Mouse (Mus musculus): ENCODE measurements around the gene 2900026A02Rik.

GRCm38 (mm10) chr5:113220383-113221146 is 471 bp downstream of the 2900026A02Rik start:
- no peak for TF ChIP-seq CTCF (IDR thresholded peaks at IDR 0.05; ENCODE audit: insufficient read depth, low read length)
- TF ChIP-seq POLR2A (IDR thresholded peaks at IDR 0.05; ENCODE audit: borderline replicate concordance, extremely low read depth, low read depth, low read length), result no peak
